Mouse (Mus musculus) ovary, postnatal 36 days (tissue): ENCODE results near the gene Usp38.

Experiments used
- DNase-seq: peaks from one replicate; pipeline ENCODE4 v3.0.0; 2022; ENCODE audit warnings: low spot score, mixed read lengths

Gene Usp38

GRCm38 (mm10) chr8:80961937-80962591, 52.7 kb downstream of the Usp38 start:
- no peak for DNase-seq

- no peak for DNase-seq
Measured at GRCm38 (mm10) chr8:80961070-80961609, 53.6 kb downstream of the Usp38 start.

GRCm38 (mm10) chr8:80959588-80960268, 55.0 kb downstream of the Usp38 start:
- DNase-seq: no peak

- no peak for DNase-seq
Measured at GRCm38 (mm10) chr8:80957776-80958175, 57.0 kb downstream of the Usp38 start.

- DNase-seq: no peak
Measured at GRCm38 (mm10) chr8:80952973-80953372, 61.8 kb downstream of the Usp38 start.

GRCm38 (mm10) chr8:80952235-80952915, 62.4 kb downstream of the Usp38 start:
- DNase-seq: no peak

GRCm38 (mm10) chr8:80948405-80949183, 66.1 kb downstream of the Usp38 start:
- no peak for DNase-seq

GRCm38 (mm10) chr8:80943742-80944141, 71.0 kb downstream of the Usp38 start:
- DNase-seq: no peak

- no peak for DNase-seq
Measured at GRCm38 (mm10) chr8:80941621-80942020, 73.1 kb downstream of the Usp38 start.

GRCm38 (mm10) chr8:80937814-80938650, 76.7 kb downstream of the Usp38 start:
- DNase-seq: no peak
